Mouse (Mus musculus) neural tube, embryonic 11.5 days (tissue): ENCODE results near the gene AL607142.1. TPM values are rescaled to one million over a fixed set of nuclear protein-coding genes. Genes with fewer than 3 reads are reported as not detected.

Experiments used
- ATAC-seq: fragments of 200-750 bp; cut with Nextera tagmentation; 2 replicates; pipeline ENCODE4 v1.8.0; 2017; ENCODE audit warnings: moderate number of reproducible peaks, mild to moderate bottlenecking, moderate TSS enrichment, moderate library complexity; ENCODE audit not compliant: insufficient read depth, low FRiP score, low TSS enrichment
- DNase-seq: peaks from one replicate; pipeline ENCODE4 v3.0.0-alpha.2; 2015; ENCODE audit warnings: low spot score
- H3K27ac ChIP-seq: fragments of 300-500 bp; sonication (generic); 2 replicates; pipeline ENCODE4 v1.5.1; 2014; ENCODE audit warnings: low read depth, mild to moderate bottlenecking, low read length
- H3K27me3 ChIP-seq: fragments of 300-500 bp; sonication (generic); 2 replicates; pipeline ENCODE4 v1.6.1; 2014; ENCODE audit warnings: mild to moderate bottlenecking, low read length, mixed read lengths; ENCODE audit not compliant: control insufficient read depth, insufficient read depth
- H3K36me3 ChIP-seq: fragments of 300-500 bp; sonication (generic); 2 replicates; pipeline ENCODE4 v1.6.1; 2014; ENCODE audit warnings: mild to moderate bottlenecking, low read length, moderate library complexity, mixed read lengths; ENCODE audit not compliant: control insufficient read depth, insufficient read depth
- H3K4me1 ChIP-seq: fragments of 300-500 bp; sonication (generic); 2 replicates; pipeline ENCODE4 v1.6.1; 2014; ENCODE audit warnings: low read length, mixed read lengths; ENCODE audit not compliant: control insufficient read depth, insufficient read depth
- H3K4me2 ChIP-seq: fragments of 300-500 bp; sonication (generic); 2 replicates; pipeline ENCODE4 v1.6.1; 2014; ENCODE audit warnings: low read depth, mild to moderate bottlenecking, moderate library complexity
- H3K4me3 ChIP-seq: fragments of 300-500 bp; sonication (generic); 2 replicates; pipeline ENCODE4 v1.5.1; 2014; ENCODE audit warnings: low read depth, low read length
- H3K9ac ChIP-seq: fragments of 300-500 bp; sonication (generic); 2 replicates; pipeline ENCODE4 v1.6.1; 2014; ENCODE audit warnings: mild to moderate bottlenecking, low read length
- H3K9me3 ChIP-seq: fragments of 300-500 bp; sonication (generic); 2 replicates; pipeline ENCODE4 v1.6.1; 2016; ENCODE audit warnings: low read length; ENCODE audit not compliant: control insufficient read depth
- WGBS: fragments of 180-500 bp; shearing (Covaris S2); extraction: QIAGEN DNeasy Blood & Tissue Kit; methylation state at CpG from one replicate; pipeline ENCODE4 v1.1.7; 2014; 5-methylcytosine and 5-hydroxymethylcytosine counted together
- polyA plus RNA-seq: library from polyadenylated mRNA; unstranded; fragments of >200 nt; fragmentation: Nextera tagmentation; extraction: Ambion mirVana; gene quantifications from 2 replicates; pipeline ENCODE4 v1.2.1, GENCODE M21; 2014

AL607142.1 gene
- polyA plus RNA-seq, 1 experiment from 2014 or later, result not detected

GRCm38 (mm10) chr4:120128033-120128432 is 63.2 kb downstream of the AL607142.1 start:
- Histone ChIP-seq H3K36me3 (no peaks in the 10 kb centered on the region), H3K4me3 (no peak overlapping the region), H3K9ac (no peak overlapping the region), H3K9me3 (no peaks in the 10 kb centered on the region), H3K27me3 (no peaks in the 10 kb centered on the region), H3K4me2 (no peak overlapping the region), H3K4me1 (no peaks in the 10 kb centered on the region), H3K27ac (no peak overlapping the region)
- no peak for DNase-seq
- ATAC-seq, result no peak
- 82% methylated on average over 4 of the region's 4 CpGs for WGBS

- ATAC-seq, result peak; percentile 20; the same call in 1 of the 2 replicates
- no peaks in the 10 kb centered on the region for H3K36me3 ChIP-seq
- no peaks in the 10 kb centered on the region for H3K9me3 ChIP-seq
- WGBS, result 54% methylated on average over 4 of the region's 4 CpGs
- no peak overlapping the region for H3K9ac ChIP-seq
- H3K4me3 ChIP-seq, result no peak overlapping the region
- H3K4me2 ChIP-seq, result no peak overlapping the region
- no peak overlapping the region for H3K27ac ChIP-seq
- H3K27me3 ChIP-seq, result no peaks in the 10 kb centered on the region
- 0 out of 2 replicates have a peak, but pooled peaks cover 4% of the 10 kb centered on the region for H3K4me1 ChIP-seq
- peak; percentile 65 for DNase-seq
These were observed 64.6 kb downstream of the AL607142.1 start for GRCm38 (mm10) chr4:120129233-120129885.

GRCm38 (mm10) chr4:120130926-120131325 is 66.1 kb downstream of the AL607142.1 start:
- Histone ChIP-seq H3K27ac (no peak overlapping the region), H3K36me3 (no peaks in the 10 kb centered on the region), H3K27me3 (no peaks in the 10 kb centered on the region), H3K4me2 (no peak overlapping the region), H3K4me3 (no peak overlapping the region), H3K9me3 (no peaks in the 10 kb centered on the region), H3K9ac (no peak overlapping the region; the same call in 1 of the 2 replicates), H3K4me1 (0 out of 2 replicates have a peak, but pooled peaks cover 4% of the 10 kb centered on the region)
- no peak for ATAC-seq
- WGBS, result 49% methylated on average over 4 of the region's 4 CpGs
- no peak for DNase-seq

GRCm38 (mm10) chr4:120131441-120132220 is 66.8 kb downstream of the AL607142.1 start:
- Histone ChIP-seq H3K36me3 (no peaks in the 10 kb centered on the region), H3K9ac (no peak overlapping the region), H3K4me2 (no peak overlapping the region), H3K27me3 (no peaks in the 10 kb centered on the region), H3K4me1 (0 out of 2 replicates have a peak, but pooled peaks cover 4% of the 10 kb centered on the region), H3K27ac (no peak overlapping the region), H3K9me3 (no peaks in the 10 kb centered on the region), H3K4me3 (no peak overlapping the region)
- WGBS, result 78% methylated on average over 24 of the region's 24 CpGs
- DNase-seq, result no peak
- no peak for ATAC-seq

GRCm38 (mm10) chr4:120134223-120134622 is 69.4 kb downstream of the AL607142.1 start:
- Histone ChIP-seq H3K4me1 (0 out of 2 replicates have a peak, but pooled peaks cover 4% of the 10 kb centered on the region), H3K9ac (no peak overlapping the region), H3K27ac (no peak overlapping the region), H3K36me3 (no peaks in the 10 kb centered on the region), H3K4me3 (no peak overlapping the region), H3K4me2 (no peak overlapping the region), H3K9me3 (no peaks in the 10 kb centered on the region), H3K27me3 (no peaks in the 10 kb centered on the region)
- no peak for DNase-seq
- ATAC-seq, result no peak
- WGBS, result 73% methylated on average over 6 of the region's 6 CpGs

- 76% methylated on average over 1 of the region's 1 CpGs for WGBS
These were observed 77.0 kb downstream of the AL607142.1 start for GRCm38 (mm10) chr4:120141810-120142209.

GRCm38 (mm10) chr4:120142905-120143304 is 78.1 kb downstream of the AL607142.1 start:
- Histone ChIP-seq H3K36me3 (no peaks in the 10 kb centered on the region), H3K4me1 (no peaks in the 10 kb centered on the region), H3K4me3 (no peak overlapping the region), H3K27ac (no peak overlapping the region), H3K27me3 (no peaks in the 10 kb centered on the region), H3K9me3 (no peaks in the 10 kb centered on the region), H3K4me2 (no peak overlapping the region), H3K9ac (no peak overlapping the region)
- DNase-seq (no peak), ATAC-seq (no peak)
- WGBS, result 79% methylated on average over 9 of the region's 9 CpGs

More at GRCm38 (mm10) chr4:120141810-120142209, 77.0 kb downstream of the AL607142.1 start:
- H3K4me3 ChIP-seq, result no peak overlapping the region
- H3K4me2 ChIP-seq, result no peak overlapping the region
- H3K27ac ChIP-seq, result no peak overlapping the region
- DNase-seq (no peak), ATAC-seq (no peak)
- no peaks in the 10 kb centered on the region for H3K9me3 ChIP-seq
- H3K4me1 ChIP-seq, result no peaks in the 10 kb centered on the region
- no peak overlapping the region for H3K9ac ChIP-seq
- no peaks in the 10 kb centered on the region for H3K36me3 ChIP-seq
- H3K27me3 ChIP-seq, result no peaks in the 10 kb centered on the region
